Mouse (Mus musculus): ENCODE data around the gene Tnfaip8l1. TPM values are rescaled to one million over a fixed set of nuclear protein-coding genes. Genes with fewer than 3 reads are reported as not detected.

Gene Tnfaip8l1
- total and polyA plus RNA-seq, 3 experiments, result 4.0 to 5.5 TPM; not detected in 1

DNA sequence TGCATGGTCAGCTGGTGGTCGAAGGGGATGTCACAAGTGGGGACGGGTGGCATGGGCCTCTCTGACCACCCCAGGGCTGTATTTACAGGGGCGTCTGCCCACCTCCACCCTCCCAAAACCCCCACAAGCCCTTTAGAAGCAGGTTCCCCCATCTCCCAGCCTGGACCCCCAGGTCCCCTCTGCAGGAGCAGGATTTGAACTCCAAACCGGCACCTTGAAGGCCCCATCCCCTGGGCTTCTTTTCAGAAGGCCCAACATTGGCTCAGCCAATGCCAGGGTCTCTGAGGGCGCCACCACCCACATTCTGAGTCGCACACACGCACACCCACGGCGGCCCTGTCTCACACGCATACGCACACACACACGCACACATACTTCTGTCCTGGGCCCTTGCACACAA, 39.1 kb upstream of the Tnfaip8l1 start:
- Histone ChIP-seq H3K4me3 (ENCODE audit: control insufficient read depth in 1 of 2, insufficient read depth in 1 of 2, low read depth in 2 of 2, low read length in 2 of 2) (no peak overlapping the region), H3K9ac (ENCODE audit: control insufficient read depth, low read depth, low read length, poor library complexity, severe bottlenecking) (no peak overlapping the region), H3K9me3 (replicated peaks; ENCODE audit: insufficient read depth, low read length) (no peaks in the 10 kb centered on the region), H3K79me2 (ENCODE audit: control insufficient read depth, insufficient read depth, low read length, poor library complexity) (no peaks in the 10 kb centered on the region), H3K27ac (ENCODE audit: control insufficient read depth, low read depth, low read length) (no peak overlapping the region), H3K27me3 (ENCODE audit: control insufficient read depth in 1 of 2, insufficient read depth in 2 of 2, low read length in 2 of 2) (no peaks in the 10 kb centered on the region), H3K36me3 (ENCODE audit: control insufficient read depth in 1 of 2, insufficient read depth in 2 of 2, low read length in 2 of 2) (no peaks in the 10 kb centered on the region), H3K4me1 (ENCODE audit: control insufficient read depth in 1 of 2, insufficient read depth in 2 of 2, low read length in 2 of 2) (no peaks in the 10 kb centered on the region)
- no peak for DNase-seq (ENCODE audit: low read depth, low spot score)
- no peak for TF ChIP-seq RAD21 (IDR thresholded peaks at IDR 0.05; ENCODE audit: low read depth, low read length)
- no peak for TF ChIP-seq MEF2A (IDR thresholded peaks at IDR 0.05; ENCODE audit: extremely low read depth, insufficient replicate concordance, low read depth, low read length, poor library complexity, severe bottlenecking)
- TF ChIP-seq MXI1 (IDR thresholded peaks at IDR 0.05; ENCODE audit: low read depth, low read length), result no peak
- no peak for TF ChIP-seq SMC3 (IDR thresholded peaks at IDR 0.05; ENCODE audit: low read depth, low read length)

DNA sequence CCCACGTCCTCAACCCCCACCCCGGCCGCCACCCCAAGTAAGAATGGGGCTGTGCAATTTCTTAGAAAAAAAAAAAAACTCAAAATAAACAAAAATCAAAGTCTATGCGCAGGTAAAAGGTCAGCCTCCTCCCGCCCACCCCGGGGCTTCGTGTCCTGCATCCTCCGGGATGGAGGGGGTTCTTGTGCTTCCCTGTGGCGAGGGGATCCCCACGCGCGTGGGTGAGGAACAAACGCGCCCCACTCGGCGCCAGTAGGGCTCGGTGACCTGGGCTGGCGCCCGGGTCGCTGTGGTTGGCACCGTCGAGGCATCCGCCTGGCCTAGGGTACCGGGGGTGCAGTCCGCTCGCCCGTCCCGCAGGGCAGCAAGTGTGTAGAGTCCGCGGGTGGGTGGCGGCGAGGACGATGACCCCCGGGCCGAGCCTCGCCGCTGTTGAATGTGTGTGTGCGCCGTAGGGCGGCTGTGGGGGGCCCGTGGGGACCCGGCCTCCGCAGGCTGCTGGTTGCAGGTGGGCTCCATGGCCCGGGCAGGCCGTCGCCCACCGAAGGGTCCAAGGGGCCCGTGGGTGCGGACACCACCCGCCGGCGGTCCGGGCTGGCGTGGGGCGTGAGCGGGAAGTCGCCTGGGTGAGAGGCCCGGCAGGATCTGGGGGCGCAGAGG, 38.5 kb upstream of the Tnfaip8l1 start:
- no peaks in the 10 kb centered on the region for H3K27me3 ChIP-seq (ENCODE audit: control insufficient read depth in 1 of 2, insufficient read depth in 2 of 2, low read length in 2 of 2)
- no peak overlapping the region for H3K27ac ChIP-seq (ENCODE audit: control insufficient read depth, low read depth, low read length)
- no peak overlapping the region for H3K9ac ChIP-seq (ENCODE audit: control insufficient read depth, low read depth, low read length, poor library complexity, severe bottlenecking)
- DNase-seq (ENCODE audit: low read depth, low spot score), result no peak
- no peaks in the 10 kb centered on the region for H3K36me3 ChIP-seq (ENCODE audit: control insufficient read depth in 1 of 2, insufficient read depth in 2 of 2, low read length in 2 of 2)
- H3K4me3 ChIP-seq (ENCODE audit: control insufficient read depth in 1 of 2, insufficient read depth in 1 of 2, low read depth in 2 of 2, low read length in 2 of 2), result no peak overlapping the region
- no peaks in the 10 kb centered on the region for H3K9me3 ChIP-seq (replicated peaks; ENCODE audit: insufficient read depth, low read length)
- no peaks in the 10 kb centered on the region for H3K79me2 ChIP-seq (ENCODE audit: control insufficient read depth, insufficient read depth, low read length, poor library complexity)
- no peaks in the 10 kb centered on the region for H3K4me1 ChIP-seq (ENCODE audit: control insufficient read depth in 1 of 2, insufficient read depth in 2 of 2, low read length in 2 of 2)
- TF ChIP-seq MYC (IDR thresholded peaks at IDR 0.05; ENCODE audit: low read depth, low read length) (no peak), EP300 (IDR thresholded peaks at IDR 0.05; ENCODE audit: low read depth in 1 of 2, low read length in 2 of 2) (no peak), POLR2A (IDR thresholded peaks at IDR 0.05; ENCODE audit: control insufficient read depth in 1 of 2, insufficient read depth in 1 of 2, low read depth in 1 of 2, low read length in 2 of 2, poor library complexity in 1 of 2) (no peak), BHLHE40 (IDR thresholded peaks at IDR 0.05; ENCODE audit: borderline replicate concordance, low read depth, low read length) (no peak), KAT2A (conservative IDR thresholded peaks at IDR 0.05; ENCODE audit: low read depth, low read length) (no peak), MEF2A (IDR thresholded peaks at IDR 0.05; ENCODE audit: extremely low read depth, insufficient replicate concordance, low read depth, low read length, poor library complexity, severe bottlenecking) (no peak), HCFC1 (IDR thresholded peaks at IDR 0.05; ENCODE audit: low read depth, low read length) (no peak)

DNA sequence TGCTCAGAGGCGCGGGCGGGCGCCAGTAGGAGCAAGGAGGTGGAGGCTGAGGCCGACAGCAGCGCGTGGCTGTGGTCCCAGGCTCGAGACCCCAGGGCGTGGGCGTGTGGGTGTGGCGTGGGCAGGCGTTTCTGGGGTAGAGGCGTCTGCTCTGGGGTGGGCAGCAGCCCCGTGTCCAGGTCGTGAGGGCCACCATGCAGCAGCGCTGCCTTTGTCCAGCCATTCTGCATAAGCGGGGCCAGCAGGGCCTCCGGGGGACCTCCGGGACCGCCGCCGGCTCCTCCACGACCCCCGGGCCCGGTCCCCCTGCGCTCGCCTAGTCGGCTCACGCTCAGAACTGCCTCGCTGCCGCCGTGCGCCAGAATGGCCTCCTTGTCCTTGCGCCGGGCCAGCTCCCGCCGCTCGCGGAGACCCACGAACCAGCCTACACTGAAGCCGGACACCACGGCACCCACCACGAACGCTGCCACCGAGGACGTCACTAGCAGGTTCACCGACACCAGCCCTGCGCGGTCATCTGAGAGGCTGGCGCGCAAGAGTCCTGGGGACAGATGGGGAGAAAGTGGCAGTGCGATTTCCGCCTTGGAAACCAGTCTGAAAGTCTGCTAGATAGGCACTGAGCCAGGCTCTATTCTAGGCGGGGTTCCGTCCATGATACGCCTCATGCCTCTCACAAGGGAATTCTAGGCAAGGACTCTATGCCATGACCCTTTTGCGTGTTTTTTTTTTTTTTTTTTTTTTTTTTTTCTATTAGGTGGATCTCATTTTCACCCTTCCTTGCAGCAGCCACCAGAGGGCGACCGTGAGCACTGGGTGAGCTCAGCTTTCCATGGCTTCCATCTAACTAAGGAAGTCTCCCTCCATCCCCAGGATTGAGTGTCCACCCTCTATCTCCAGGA, 37.7 kb upstream of the Tnfaip8l1 start:
- no peak for TF ChIP-seq NELFE (IDR thresholded peaks at IDR 0.05; ENCODE audit: low read depth, low read length)
- no peak for TF ChIP-seq BHLHE40 (IDR thresholded peaks at IDR 0.05; ENCODE audit: borderline replicate concordance, low read depth, low read length)
- TF ChIP-seq POLR2AphosphoS5 (IDR thresholded peaks at IDR 0.05; ENCODE audit: borderline replicate concordance, low read depth, low read length), result no peak
- no peak for TF ChIP-seq CHD2 (IDR thresholded peaks at IDR 0.05; ENCODE audit: low read length)
- TF ChIP-seq SMC3 (IDR thresholded peaks at IDR 0.05; ENCODE audit: low read depth, low read length), result peak; percentile 54
- no peak for TF ChIP-seq GABPA (IDR thresholded peaks at IDR 0.05; ENCODE audit: low read depth, low read length)
- TF ChIP-seq RAD21 (IDR thresholded peaks at IDR 0.05; ENCODE audit: low read depth, low read length), result peak; percentile 17
- no peak for TF ChIP-seq EP300 (IDR thresholded peaks at IDR 0.05; ENCODE audit: low read depth in 1 of 2, low read length in 2 of 2)
- TF ChIP-seq MYB (IDR thresholded peaks at IDR 0.05; ENCODE audit: low read depth, low read length), result no peak
- TF ChIP-seq SIN3A (IDR thresholded peaks at IDR 0.05; ENCODE audit: low read length), result no peak
- TF ChIP-seq ZNF384 (IDR thresholded peaks at IDR 0.05; ENCODE audit: low read depth, low read length), result peak; percentile 96
- TF ChIP-seq CTCF (IDR thresholded peaks at IDR 0.05 in 2 of 3, conservative IDR thresholded peaks at IDR 0.05 in 1 of 3; ENCODE audit: control insufficient read depth in 1 of 3, insufficient read depth in 1 of 3, low read depth in 2 of 3, low read length in 3 of 3, poor library complexity in 1 of 3, severe bottlenecking in 1 of 3), result peak; percentile 67 to 83 (median 82)
- TF ChIP-seq POLR2AphosphoS2 (IDR thresholded peaks at IDR 0.05; ENCODE audit: low read length), result no peak
- H3K36me3 ChIP-seq (ENCODE audit: control insufficient read depth in 1 of 2, insufficient read depth in 2 of 2, low read length in 2 of 2), result no peaks in the 10 kb centered on the region
- no peaks in the 10 kb centered on the region for H3K4me1 ChIP-seq (ENCODE audit: control insufficient read depth in 1 of 2, insufficient read depth in 2 of 2, low read length in 2 of 2)
- H3K9me3 ChIP-seq (replicated peaks; ENCODE audit: insufficient read depth, low read length), result no peaks in the 10 kb centered on the region
- H3K79me2 ChIP-seq (ENCODE audit: control insufficient read depth, insufficient read depth, low read length, poor library complexity), result no peaks in the 10 kb centered on the region
- H3K27me3 ChIP-seq (ENCODE audit: control insufficient read depth in 1 of 2, insufficient read depth in 2 of 2, low read length in 2 of 2), result no peaks in the 10 kb centered on the region
- H3K9ac ChIP-seq (ENCODE audit: control insufficient read depth, low read depth, low read length, poor library complexity, severe bottlenecking), result no peak overlapping the region
- DNase-seq (ENCODE audit: low read depth, low spot score), result peak; percentile 66
- no peak overlapping the region for H3K4me3 ChIP-seq (ENCODE audit: control insufficient read depth in 1 of 2, insufficient read depth in 1 of 2, low read depth in 2 of 2, low read length in 2 of 2)
- H3K27ac ChIP-seq (ENCODE audit: control insufficient read depth, low read depth, low read length), result no peak overlapping the region
